Mouse (Mus musculus) neural tube, embryonic 12.5 days (tissue): ENCODE results near the gene Traf5. TPM values are rescaled to one million over a fixed set of nuclear protein-coding genes. Genes with fewer than 3 reads are reported as not detected.

Experiments used
- ATAC-seq: fragments of 200-750 bp; cut with Nextera tagmentation; 2 replicates; pipeline ENCODE4 v1.8.0; 2017; ENCODE audit warnings: low read depth, mild to moderate bottlenecking, moderate TSS enrichment, moderate library complexity; ENCODE audit not compliant: low FRiP score
- H3K27ac ChIP-seq: fragments of 300-500 bp; sonication (generic); 2 replicates; pipeline ENCODE4 v1.5.1; 2016
- H3K27me3 ChIP-seq: fragments of 300-500 bp; sonication (generic); replicated peaks from 2 replicates; pipeline ENCODE4 v1.6.1; 2016; ENCODE audit warnings: mild to moderate bottlenecking
- H3K36me3 ChIP-seq: fragments of 300-500 bp; sonication (generic); 2 replicates; pipeline ENCODE4 v1.6.1; 2016; ENCODE audit warnings: mild to moderate bottlenecking
- H3K4me1 ChIP-seq: fragments of 300-500 bp; sonication (generic); 2 replicates; pipeline ENCODE4 v1.6.1; 2016
- H3K4me2 ChIP-seq: fragments of 300-500 bp; sonication (generic); replicated peaks from 2 replicates; pipeline ENCODE4 v1.6.1; 2016; ENCODE audit warnings: mild to moderate bottlenecking
- H3K4me3 ChIP-seq: fragments of 300-500 bp; sonication (generic); 2 replicates; pipeline ENCODE4 v1.5.1; 2016
- H3K9ac ChIP-seq: fragments of 300-500 bp; sonication (generic); 2 replicates; pipeline ENCODE4 v1.6.1; 2016; ENCODE audit warnings: mild to moderate bottlenecking
- H3K9me3 ChIP-seq: fragments of 300-500 bp; sonication (generic); 2 replicates; pipeline ENCODE4 v1.6.1; 2016; ENCODE audit warnings: mild to moderate bottlenecking
- WGBS: fragments of 180-500 bp; shearing (Covaris S2); methylation state at CpG from one replicate; pipeline ENCODE4 v1.1.7; 2016; 5-methylcytosine and 5-hydroxymethylcytosine counted together
- polyA plus RNA-seq: library from polyadenylated mRNA; unstranded; fragments of >200 nt; fragmentation: Nextera tagmentation; extraction: Ambion mirVana; gene quantifications from 2 replicates; pipeline ENCODE4 v1.2.1, GENCODE M21; 2016

Gene Traf5
- polyA plus RNA-seq, 1 experiment from 2014 or later: 5.2 TPM

GRCm38 (mm10) chr1:191999022-191999421 lies 93.3 kb downstream of the Traf5 start:
- Histone ChIP-seq H3K4me2 (no peak overlapping the region), H3K27ac (no peak overlapping the region), H3K36me3 (no peaks in the 10 kb centered on the region), H3K9ac (no peak overlapping the region), H3K27me3 (no peaks in the 10 kb centered on the region), H3K4me3 (no peak overlapping the region), H3K4me1 (no peaks in the 10 kb centered on the region), H3K9me3 (no peaks in the 10 kb centered on the region)
- ATAC-seq: no peak

GRCm38 (mm10) chr1:191996621-191997185 lies 95.7 kb downstream of the Traf5 start:
- no peak overlapping the region for H3K4me2 ChIP-seq
- ATAC-seq: no peak

GRCm38 (mm10) chr1:191995916-191996315 lies 96.4 kb downstream of the Traf5 start:
- Histone ChIP-seq H3K36me3 (no peaks in the 10 kb centered on the region), H3K9ac (no peak overlapping the region), H3K27me3 (no peaks in the 10 kb centered on the region), H3K27ac (no peak overlapping the region), H3K9me3 (no peaks in the 10 kb centered on the region), H3K4me1 (no peaks in the 10 kb centered on the region), H3K4me2 (no peak overlapping the region), H3K4me3 (no peak overlapping the region)
- no peak for ATAC-seq
- WGBS: 92% methylated on average over 7 of the region's 7 CpGs

More at GRCm38 (mm10) chr1:191996621-191997185, 95.7 kb downstream of the Traf5 start:
- WGBS: 92% methylated on average over 8 of the region's 8 CpGs
- no peak overlapping the region for H3K9ac ChIP-seq
- no peaks in the 10 kb centered on the region for H3K4me1 ChIP-seq
- no peak overlapping the region for H3K27ac ChIP-seq
- no peaks in the 10 kb centered on the region for H3K36me3 ChIP-seq
- H3K4me3 ChIP-seq: no peak overlapping the region
- no peaks in the 10 kb centered on the region for H3K27me3 ChIP-seq
- H3K9me3 ChIP-seq: no peaks in the 10 kb centered on the region

GRCm38 (mm10) chr1:191995488-191995887 lies 96.9 kb downstream of the Traf5 start:
- no peaks in the 10 kb centered on the region for H3K36me3 ChIP-seq
- no peaks in the 10 kb centered on the region for H3K4me1 ChIP-seq
- no peak overlapping the region for H3K4me3 ChIP-seq
- no peak for ATAC-seq
- H3K27me3 ChIP-seq: no peaks in the 10 kb centered on the region
- no peak overlapping the region for H3K4me2 ChIP-seq
- H3K9ac ChIP-seq: no peak overlapping the region
- no peak overlapping the region for H3K27ac ChIP-seq
- WGBS: 58% methylated on average over 4 of the region's 4 CpGs
- H3K9me3 ChIP-seq: no peaks in the 10 kb centered on the region

- Histone ChIP-seq H3K4me3 (no peak overlapping the region), H3K4me1 (no peaks in the 10 kb centered on the region), H3K27ac (no peak overlapping the region), H3K27me3 (no peaks in the 10 kb centered on the region), H3K9me3 (no peaks in the 10 kb centered on the region), H3K9ac (no peak overlapping the region), H3K36me3 (no peaks in the 10 kb centered on the region), H3K4me2 (no peak overlapping the region)
- WGBS: 79% methylated on average over 5 of the region's 5 CpGs
- no peak for ATAC-seq
Measured at GRCm38 (mm10) chr1:191994476-191994875, 97.9 kb downstream of the Traf5 start.

GRCm38 (mm10) chr1:191992040-191992780 lies 100.1 kb downstream of the Traf5 start:
- no peak overlapping the region for H3K4me3 ChIP-seq
- no peak overlapping the region for H3K9ac ChIP-seq
- H3K36me3 ChIP-seq: no peaks in the 10 kb centered on the region
- H3K9me3 ChIP-seq: no peaks in the 10 kb centered on the region
- no peak overlapping the region for H3K27ac ChIP-seq
- 81% methylated on average over 7 of the region's 7 CpGs for WGBS
- ATAC-seq: no peak
- no peaks in the 10 kb centered on the region for H3K4me1 ChIP-seq
- no peaks in the 10 kb centered on the region for H3K27me3 ChIP-seq
- H3K4me2 ChIP-seq: no peak overlapping the region

GRCm38 (mm10) chr1:191989994-191990393 lies 102.4 kb downstream of the Traf5 start:
- no peaks in the 10 kb centered on the region for H3K36me3 ChIP-seq
- H3K9ac ChIP-seq: peak overlapping the region; percentile 59
- H3K4me3 ChIP-seq: peak overlapping the region; percentile 51
- no peak overlapping the region for H3K27ac ChIP-seq
- no peaks in the 10 kb centered on the region for H3K27me3 ChIP-seq
- H3K9me3 ChIP-seq: no peaks in the 10 kb centered on the region
- under 1% methylated on average over 22 of the region's 22 CpGs for WGBS
- H3K4me2 ChIP-seq: peak overlapping the region; percentile 61
- H3K4me1 ChIP-seq: no peaks in the 10 kb centered on the region
- ATAC-seq: peak; percentile 99

- H3K4me2 ChIP-seq: peak overlapping the region; percentile 61
- H3K36me3 ChIP-seq: no peaks in the 10 kb centered on the region
- no peaks in the 10 kb centered on the region for H3K9me3 ChIP-seq
- WGBS: 90% methylated on average over 5 of the region's 5 CpGs
- no peak for ATAC-seq
- no peaks in the 10 kb centered on the region for H3K4me1 ChIP-seq
- no peak overlapping the region for H3K9ac ChIP-seq
- H3K4me3 ChIP-seq: no peak overlapping the region
- H3K27me3 ChIP-seq: no peaks in the 10 kb centered on the region
- no peak overlapping the region for H3K27ac ChIP-seq
Measured at GRCm38 (mm10) chr1:191989060-191989459, 103.3 kb downstream of the Traf5 start.

- no peak overlapping the region for H3K9ac ChIP-seq
- no peaks in the 10 kb centered on the region for H3K4me1 ChIP-seq
- no peak overlapping the region; the same call in 1 of the 2 replicates for H3K4me2 ChIP-seq
- no peak overlapping the region for H3K4me3 ChIP-seq
- no peak for ATAC-seq
- H3K36me3 ChIP-seq: no peaks in the 10 kb centered on the region
- WGBS: 94% methylated on average over 3 of the region's 3 CpGs
- H3K9me3 ChIP-seq: no peaks in the 10 kb centered on the region
- H3K27me3 ChIP-seq: no peaks in the 10 kb centered on the region
- no peak overlapping the region for H3K27ac ChIP-seq
Measured at GRCm38 (mm10) chr1:191988646-191989045, 103.7 kb downstream of the Traf5 start.

- H3K27ac ChIP-seq: no peak overlapping the region
- no peak overlapping the region for H3K9ac ChIP-seq
- no peak overlapping the region for H3K4me3 ChIP-seq
- WGBS: 49% methylated on average over 5 of the region's 5 CpGs
- no peak overlapping the region for H3K4me2 ChIP-seq
- no peaks in the 10 kb centered on the region for H3K9me3 ChIP-seq
- H3K36me3 ChIP-seq: no peaks in the 10 kb centered on the region
- no peaks in the 10 kb centered on the region for H3K27me3 ChIP-seq
- H3K4me1 ChIP-seq: peaks cover 1% of the 10 kb centered on the region; the same call in 1 of the 2 replicates
- no peak for ATAC-seq
Measured at GRCm38 (mm10) chr1:191987481-191987769, 104.9 kb downstream of the Traf5 start.

- no peak overlapping the region for H3K4me3 ChIP-seq
- peaks cover 5% of the 10 kb centered on the region; the same call in 1 of the 2 replicates for H3K4me1 ChIP-seq
- H3K27ac ChIP-seq: no peak overlapping the region
- WGBS: 86% methylated on average over 8 of the region's 8 CpGs
- H3K27me3 ChIP-seq: no peaks in the 10 kb centered on the region
- H3K4me2 ChIP-seq: no peak overlapping the region
- H3K36me3 ChIP-seq: no peaks in the 10 kb centered on the region
- H3K9ac ChIP-seq: no peak overlapping the region
- no peaks in the 10 kb centered on the region for H3K9me3 ChIP-seq
- no peak for ATAC-seq
Measured at GRCm38 (mm10) chr1:191986674-191987480, 105.5 kb downstream of the Traf5 start.

- H3K9ac ChIP-seq: no peak overlapping the region
- H3K36me3 ChIP-seq: no peaks in the 10 kb centered on the region
- no peak overlapping the region; the same call in 1 of the 2 replicates for H3K27ac ChIP-seq
- H3K4me1 ChIP-seq: peaks cover 34% of the 10 kb centered on the region
- H3K27me3 ChIP-seq: no peaks in the 10 kb centered on the region
- H3K9me3 ChIP-seq: no peaks in the 10 kb centered on the region
- no peak overlapping the region for H3K4me2 ChIP-seq
- peak; percentile 80 for ATAC-seq
- 29% methylated on average over 6 of the region's 6 CpGs for WGBS
- H3K4me3 ChIP-seq: no peak overlapping the region
Measured at GRCm38 (mm10) chr1:191981426-191982102, 110.8 kb downstream of the Traf5 start.
